Mouse (Mus musculus) layer of hippocampus, adult 2 months (tissue): ENCODE results near the gene Nckipsd. TPM values are rescaled to one million over a fixed set of nuclear protein-coding genes. Genes with fewer than 3 reads are reported as not detected.

Experiments used
- DNase-seq, 2 experiments: peaks; one replicate each; pipeline ENCODE4 v3.0.0; 2022; ENCODE audit warnings: low spot score in 2 of 2
- H3K27ac ChIP-seq: fragments of 200-600 bp; 2 replicates; pipeline ENCODE4 v1.8.1; 2022
- H3K4me3 ChIP-seq: fragments of 200-600 bp; 2 replicates; pipeline ENCODE4 v1.8.1; 2022; ENCODE audit warnings: mild to moderate bottlenecking
- CTCF ChIP-seq: fragments of 200-600 bp; conservative IDR thresholded peaks from 2 replicates; pipeline ENCODE4 v1.8.1; 2022; ENCODE audit warnings: antibody characterized with exemption, mild to moderate bottlenecking, moderate library complexity
- total RNA-seq, 2 experiments: library from RNA; stranded (reverse); gene quantifications; 2 replicates each; pipeline ENCODE4 v1.2.3; 2021

The Nckipsd gene
- total RNA-seq, 2 experiments from 2014 or later, result 68.8 to 71.3 TPM

GRCm38 (mm10) chr9:108809188-108809587 is 1.0 kb downstream of the Nckipsd start:
- peak overlapping the region; percentile 98 for H3K4me3 ChIP-seq
- peak overlapping the region; percentile 90; the same call in 1 of the 2 replicates for H3K27ac ChIP-seq
- no peak for DNase-seq
- no peak for TF ChIP-seq CTCF

GRCm38 (mm10) chr9:108809723-108810122 is 1.6 kb downstream of the Nckipsd start:
- TF ChIP-seq CTCF, result no peak
- Histone ChIP-seq H3K27ac (peak overlapping the region; percentile 90; the same call in 1 of the 2 replicates), H3K4me3 (peak overlapping the region; percentile 98; the same call in 1 of the 2 replicates)
- no peak for DNase-seq

- no peak for TF ChIP-seq CTCF
- DNase-seq, result no peak
- H3K4me3 ChIP-seq, result no peak overlapping the region
- H3K27ac ChIP-seq, result no peak overlapping the region
Observed at GRCm38 (mm10) chr9:108810516-108810915, 2.3 kb downstream of the Nckipsd start.

- no peak for DNase-seq
- no peak overlapping the region for H3K4me3 ChIP-seq
- H3K27ac ChIP-seq, result no peak overlapping the region
- TF ChIP-seq CTCF, result no peak
Observed at GRCm38 (mm10) chr9:108815557-108815956, 7.4 kb downstream of the Nckipsd start.

- DNase-seq, result peak in 1 of 2 experiments; percentile 66
- TF ChIP-seq CTCF, result peak; percentile 86
- no peak overlapping the region for H3K4me3 ChIP-seq
- no peak overlapping the region for H3K27ac ChIP-seq
Observed at GRCm38 (mm10) chr9:108819495-108819894, 11.3 kb downstream of the Nckipsd start.

- TF ChIP-seq CTCF, result no peak
- DNase-seq, result no peak
- no peak overlapping the region for H3K27ac ChIP-seq
Observed at GRCm38 (mm10) chr9:108820077-108820476, 11.9 kb downstream of the Nckipsd start.

GRCm38 (mm10) chr9:108824144-108824685 is 16.0 kb downstream of the Nckipsd start:
- Histone ChIP-seq H3K4me3 (peak overlapping the region; percentile 68), H3K27ac (peak overlapping the region; percentile 76; the same call in 1 of the 2 replicates)
- DNase-seq, result no peak
- TF ChIP-seq CTCF, result peak; percentile 35

More at GRCm38 (mm10) chr9:108820077-108820476, 11.9 kb downstream of the Nckipsd start:
- no peak overlapping the region for H3K4me3 ChIP-seq

- peak overlapping the region; percentile 68 for H3K4me3 ChIP-seq
- H3K27ac ChIP-seq, result peak overlapping the region; percentile 85
Observed at GRCm38 (mm10) chr9:108824755-108825413, 16.7 kb downstream of the Nckipsd start.

GRCm38 (mm10) chr9:108825820-108826699 is 17.9 kb downstream of the Nckipsd start, which contains the start of gene Celsr3:
Celsr3 (plus strand) TSS chr9:108826320.
- peak; percentile 92 to 93 for DNase-seq
- peak within 1 kb of the TSS; percentile 68 for H3K4me3 ChIP-seq
- H3K27ac ChIP-seq, result peak within 1 kb of the TSS; percentile 85
- TF ChIP-seq CTCF, result no peak

More at GRCm38 (mm10) chr9:108824755-108825413, 16.7 kb downstream of the Nckipsd start:
- no peak for TF ChIP-seq CTCF
- DNase-seq, result peak; percentile 83 to 94

GRCm38 (mm10) chr9:108826700-108827340 is 18.7 kb downstream of the Nckipsd start:
- Histone ChIP-seq H3K27ac (peak overlapping the region; percentile 85), H3K4me3 (peak overlapping the region; percentile 68)
- TF ChIP-seq CTCF, result no peak
- DNase-seq, result peak; percentile 60 to 67

- DNase-seq, result no peak
- Histone ChIP-seq H3K27ac (no peak overlapping the region), H3K4me3 (peak overlapping the region; percentile 68)
- peak; percentile 27 for TF ChIP-seq CTCF
Observed at GRCm38 (mm10) chr9:108827454-108827853, 19.3 kb downstream of the Nckipsd start.

GRCm38 (mm10) chr9:108827906-108828305 is 19.7 kb downstream of the Nckipsd start:
- TF ChIP-seq CTCF, result no peak
- no peak overlapping the region; the same call in 1 of the 2 replicates for H3K4me3 ChIP-seq
- DNase-seq, result no peak
- H3K27ac ChIP-seq, result no peak overlapping the region
